Mouse (Mus musculus): ENCODE results near the gene Mto1.

DNA sequence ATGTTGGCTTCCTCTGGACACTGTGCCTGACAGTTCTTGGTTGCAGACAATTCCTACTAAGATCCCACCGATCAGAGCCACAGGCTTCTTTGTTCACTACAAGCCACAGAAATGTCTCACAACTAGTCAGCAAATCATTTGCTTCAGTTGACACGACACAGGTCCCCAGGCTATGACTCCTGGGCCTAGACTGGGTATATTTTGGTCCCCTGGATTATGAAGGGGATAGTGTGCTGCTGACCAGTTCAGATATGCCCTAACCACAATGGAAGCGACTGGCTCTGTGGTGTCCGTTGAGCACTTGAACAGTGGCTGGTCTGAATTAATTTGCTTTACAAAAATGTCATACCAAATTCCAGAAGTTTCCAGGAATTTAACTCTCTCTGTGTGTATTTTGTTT lies 66.7 kb downstream of the Mto1 start:
- TF ChIP-seq EP300 (IDR thresholded peaks at IDR 0.05; ENCODE audit: low read depth) (no peak), CTCF (IDR thresholded peaks at IDR 0.05; ENCODE audit: low read depth) (no peak)

Measured in heart, postnatal 0 days (tissue).